Mouse (Mus musculus) 3134 (cell line): ENCODE measurements at regions not wholly inside any gene's neighbourhood (a gene's known extent, or its start where the extent isn't known, plus 50 kb on each side); places are given as distances from the start of the nearest gene placed in this dataset.
A peak's percentile ranks its signal among the peaks of the same experiment; 100 is the strongest.
"Not testable (repeated sequence)": the region's sequence is repeated elsewhere in the genome, so short reads cannot be mapped to it uniquely, and the experiment has no call there.

Experiments used
- DNase-seq: peaks from one replicate; pipeline ENCODE4 v3.0.0-alpha.2; 2011; ENCODE audit warnings: low spot score; ENCODE audit not compliant: insufficient read length; ENCODE audit errors: extremely low read depth

GRCm38 (mm10) chr15:43581246-43581645 lies 3447.1 kb downstream of the 9330182O14Rik start:
- DNase-seq, result no peak

- DNase-seq, result no peak
Measured at GRCm38 (mm10) chr15:43585751-43586150, 3451.6 kb downstream of the 9330182O14Rik start.

GRCm38 (mm10) chr15:43588021-43588420 lies 3453.9 kb downstream of the 9330182O14Rik start:
- DNase-seq, result no peak

- DNase-seq, result no peak
Measured at GRCm38 (mm10) chr15:43607700-43608099, 3473.5 kb downstream of the 9330182O14Rik start.

- no peak for DNase-seq
Measured at GRCm38 (mm10) chr15:43609901-43610300, 3475.7 kb downstream of the 9330182O14Rik start.

GRCm38 (mm10) chr15:43614004-43614661 lies 3480.0 kb downstream of the 9330182O14Rik start:
- no peak for DNase-seq

GRCm38 (mm10) chr15:43615727-43616126 lies 3481.6 kb downstream of the 9330182O14Rik start:
- DNase-seq, result no peak

- DNase-seq, result no peak
Measured at GRCm38 (mm10) chr15:43624431-43624965, 3490.3 kb downstream of the 9330182O14Rik start.

- DNase-seq, result no peak
Measured at GRCm38 (mm10) chr15:43625021-43625510, 3490.9 kb downstream of the 9330182O14Rik start.

- no peak for DNase-seq
Measured at GRCm38 (mm10) chr15:43650818-43651500, 3516.8 kb downstream of the 9330182O14Rik start.

- DNase-seq, result no peak
Measured at GRCm38 (mm10) chr15:43663648-43664047, 3529.5 kb downstream of the 9330182O14Rik start.

- DNase-seq, result no peak
Measured at GRCm38 (mm10) chr15:43678844-43679243, 3544.7 kb downstream of the 9330182O14Rik start.

- no peak for DNase-seq
Measured at GRCm38 (mm10) chr15:43682176-43682575, 3548.0 kb downstream of the 9330182O14Rik start.

- DNase-seq, result not testable (repeated sequence)
Measured at GRCm38 (mm10) chr15:43691998-43692397, 3557.8 kb downstream of the 9330182O14Rik start.

- DNase-seq, result no peak
Measured at GRCm38 (mm10) chr15:43695451-43695850, 3561.3 kb downstream of the 9330182O14Rik start.

GRCm38 (mm10) chr15:43717035-43717434 lies 3582.9 kb downstream of the 9330182O14Rik start:
- DNase-seq, result peak; percentile 4

GRCm38 (mm10) chr15:43717559-43717958 lies 3583.4 kb downstream of the 9330182O14Rik start:
- no peak for DNase-seq

GRCm38 (mm10) chr15:43720916-43721315 lies 3586.8 kb downstream of the 9330182O14Rik start:
- DNase-seq, result no peak

GRCm38 (mm10) chr15:43735697-43736096 lies 3601.5 kb downstream of the 9330182O14Rik start:
- no peak for DNase-seq

- DNase-seq, result no peak
Measured at GRCm38 (mm10) chr15:43758256-43758655, 3624.1 kb downstream of the 9330182O14Rik start.

- no peak for DNase-seq
Measured at GRCm38 (mm10) chr15:43764606-43765005, 3630.4 kb downstream of the 9330182O14Rik start.

GRCm38 (mm10) chr15:43772718-43773117 lies 3638.6 kb downstream of the 9330182O14Rik start:
- no peak for DNase-seq
